Comparison of ENCODE assay signal across 19 mouse cellular contexts in the genomic region with DNA sequence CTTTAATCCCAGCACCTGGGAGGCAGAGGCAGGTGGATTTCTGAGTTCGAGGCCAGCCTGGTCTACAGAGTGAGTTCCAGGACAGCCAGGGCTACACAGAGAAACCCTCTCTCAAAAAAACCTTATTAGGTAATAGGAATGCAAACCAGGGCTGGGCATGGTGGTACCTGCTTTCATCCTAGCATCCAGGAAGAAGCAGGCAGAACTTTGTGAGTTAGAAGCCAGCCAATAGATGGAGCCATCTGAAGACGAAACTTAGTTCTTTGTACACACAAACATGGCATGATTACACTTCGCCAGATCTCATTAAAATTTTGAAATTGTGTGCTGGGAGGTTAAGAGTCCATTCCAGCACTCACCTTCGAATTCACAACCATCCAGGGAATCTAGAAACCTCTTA. TPM values are rescaled to one million over a fixed set of nuclear protein-coding genes. Genes with fewer than 3 reads are reported as not detected.
A peak's percentile ranks its signal among the peaks of the same experiment; 100 is the strongest.
DNase-seq lines count a peak whose midpoint lies in the region; ATAC-seq and TF ChIP-seq lines count a peak whose summit lies in the region.
"Had no signal": no experiment of that assay in that cellular context is flagged by ENCODE, and none has a peak within 500 bp of the region (broad histone marks: within the 10 kb centered on the region; RNA-seq: fewer than 3 reads in every experiment).

No protein-coding gene starts in this region.

- peak; percentile 16; the same call in 1 of the 2 replicates for TF ChIP-seq POLR2A in CH12.LX (IDR thresholded peaks at IDR 0.05; ENCODE audit: low read depth, low read length)

- no peaks in the 10 kb centered on the region for H3K27me3 ChIP-seq in forebrain, embryonic 16.5 days (replicated peaks; ENCODE audit: control insufficient read depth, insufficient read depth, low read length)
- H3K27me3 ChIP-seq in forebrain, embryonic 14.5 days (replicated peaks; ENCODE audit: control insufficient read depth, insufficient read depth, low read length), result no peaks in the 10 kb centered on the region
- H3K27me3 ChIP-seq in CH12.LX (replicated peaks) (no peaks in the 10 kb centered on the region), Patski (peaks cover 7% of the 10 kb centered on the region)
- H3K27me3 ChIP-seq: limb, embryonic 15.5 days; neural tube, embryonic 13.5 days had no signal

- peak; percentile 50 for TF ChIP-seq CTCF in layer of hippocampus, adult 2 months (conservative IDR thresholded peaks at IDR 0.05)
- TF ChIP-seq CTCF in CH12.LX (conservative IDR thresholded peaks at IDR 0.05 in 1 of 2, IDR thresholded peaks at IDR 0.05 in 1 of 2; ENCODE audit: low read depth in 2 of 2, low read length in 2 of 2) (peak in 1 of 2 experiments; percentile 18; a peak in 1 of 4 replicates), Patski (IDR thresholded peaks at IDR 0.05) (no peak)

- no peak for TF ChIP-seq EP300 in CH12.LX (IDR thresholded peaks at IDR 0.05; ENCODE audit: low read length)

- in situ Hi-C loops in CH12.LX (cut with MboI; ENCODE audit: low pct_ligation_motif_present, low pct_unique_long_range_greater_than_20kb, low sequenced_read_pairs), result no loop called here
- in situ Hi-C loops in Patski (cut with MboI; ENCODE audit: low pct_unique_long_range_greater_than_20kb), result loop anchor here (5.0 to 25.0 kb wide), 4 partner anchors 86 to 618 kb away; a partner anchor contains a TSS

- no peak; the same call in 1 of the 2 replicates for TF ChIP-seq RAD21 in CH12.LX (IDR thresholded peaks at IDR 0.05; ENCODE audit: low read depth, low read length)

- no peak for DNase-seq in forebrain, embryonic 14.5 days (ENCODE audit: low spot score)
- no peak for DNase-seq in layer of hippocampus, adult 2 months (ENCODE audit: low spot score in 2 of 2)
- no peak for DNase-seq in layer of hippocampus, adult 9-11 months
- DNase-seq in CH12.LX (ENCODE audit: extremely low read depth), result no peak
- DNase-seq in Patski (ENCODE audit: low read depth, low spot score), result no peak
- no peak for DNase-seq in spleen, postnatal 36 days (ENCODE audit: low spot score in 2 of 2)
- DNase-seq in urinary bladder, postnatal 25 days (ENCODE audit: low spot score), result no peak
- DNase-seq: adrenal gland, postnatal 10 days; B cell, adult 2 months; gastrocnemius, postnatal 25 days; liver, postnatal 0 days; lung, postnatal 4 days; thymus, postnatal 36 days had no signal

- CTCF ChIA-PET in Patski (lab: Charles Lee), result interaction anchor here (1.1 to 1.3 kb wide), 3 partner anchors 15 to 89 kb away, joined by 3 read pairs; no protein-coding TSS in a partner anchor

- no peak overlapping the region for H3K4me3 ChIP-seq in forebrain, embryonic 16.5 days (replicated peaks; ENCODE audit: low read length)
- no peak overlapping the region for H3K4me3 ChIP-seq in forebrain, embryonic 14.5 days (ENCODE audit: low read depth, low read length)
- H3K4me3 ChIP-seq in layer of hippocampus, adult 2 months, result no peak overlapping the region
- H3K4me3 ChIP-seq in CH12.LX (replicated peaks in 1 of 3; ENCODE audit: low read depth in 2 of 3, low read length in 2 of 3, poor library complexity in 1 of 3), result no peak overlapping the region
- H3K4me3 ChIP-seq: erythroblast, embryonic 14.5 days; limb, embryonic 15.5 days; neural tube, embryonic 13.5 days had no signal

- ATAC-seq in forebrain, embryonic 16.5 days, result 0 out of 2 replicates have a peak, but pooled peaks have one; percentile 14
- ATAC-seq in forebrain, embryonic 14.5 days, result no peak
- peak; percentile 10 for ATAC-seq in Patski
- ATAC-seq: activated CD4-positive, CD25-positive, alpha-beta regulatory T cell, adult 4 months; liver, postnatal 0 days had no signal

- no peaks in the 10 kb centered on the region for H3K9me3 ChIP-seq in forebrain, embryonic 16.5 days (ENCODE audit: control insufficient read depth, low read length)
- H3K9me3 ChIP-seq in forebrain, embryonic 14.5 days (replicated peaks; ENCODE audit: control insufficient read depth, low read length), result no peaks in the 10 kb centered on the region
- no peaks in the 10 kb centered on the region for H3K9me3 ChIP-seq in CH12.LX (replicated peaks; ENCODE audit: low read length)
- H3K9me3 ChIP-seq: limb, embryonic 15.5 days; neural tube, embryonic 13.5 days had no signal

- no peaks in the 10 kb centered on the region; the same call in 1 of the 2 replicates for H3K4me1 ChIP-seq in forebrain, embryonic 16.5 days (replicated peaks; ENCODE audit: control insufficient read depth, insufficient read depth, low read length)
- H3K4me1 ChIP-seq in forebrain, embryonic 14.5 days (ENCODE audit: control insufficient read depth, insufficient read depth, low read length), result no peaks in the 10 kb centered on the region
- H3K4me1 ChIP-seq in CH12.LX (ENCODE audit: control insufficient read depth in 1 of 2, insufficient read depth in 2 of 2), result no peaks in the 10 kb centered on the region
- H3K4me1 ChIP-seq: limb, embryonic 15.5 days; neural tube, embryonic 13.5 days had no signal

- no peaks in the 10 kb centered on the region for H3K79me2 ChIP-seq in CH12.LX (replicated peaks; ENCODE audit: control insufficient read depth, extremely low read depth, insufficient read depth, poor library complexity, severe bottlenecking)

- peaks cover 11% of the 10 kb centered on the region for H3K36me3 ChIP-seq in forebrain, embryonic 16.5 days (ENCODE audit: control insufficient read depth, insufficient read depth)
- H3K36me3 ChIP-seq in forebrain, embryonic 14.5 days (ENCODE audit: control insufficient read depth, insufficient read depth, low read length), result peaks cover 10% of the 10 kb centered on the region; the same call in 1 of the 2 replicates
- H3K36me3 ChIP-seq in CH12.LX (replicated peaks in 1 of 2; ENCODE audit: control insufficient read depth in 1 of 2, insufficient read depth in 1 of 2, low read length in 1 of 2), result peaks cover 3 to 23% of the 10 kb centered on the region in 2 experiments

- H3K9ac ChIP-seq in forebrain, embryonic 16.5 days (replicated peaks; ENCODE audit: low read depth, low read length), result no peak overlapping the region
- H3K9ac ChIP-seq in forebrain, embryonic 14.5 days (ENCODE audit: low read length), result no peak overlapping the region
- H3K9ac ChIP-seq in CH12.LX (ENCODE audit: insufficient read depth, low read depth), result no peak overlapping the region
- H3K9ac ChIP-seq: limb, embryonic 15.5 days; liver, postnatal 0 days; neural tube, embryonic 13.5 days had no signal

- WGBS in forebrain, embryonic 16.5 days, result 85% methylated on average over 4 of the region's 4 CpGs
- WGBS in forebrain, embryonic 14.5 days, result 87% methylated on average over 4 of the region's 4 CpGs

- POLR2A ChIA-PET in Patski (lab: Charles Lee), result interaction anchor here (0.8 to 0.9 kb wide), 2 partner anchors 10 kb away, joined by 3 read pairs; no protein-coding TSS in a partner anchor

- no peak overlapping the region for H3K4me2 ChIP-seq in forebrain, embryonic 16.5 days (ENCODE audit: low read length)
- H3K4me2 ChIP-seq in forebrain, embryonic 14.5 days (ENCODE audit: low read length), result no peak overlapping the region
- no peak overlapping the region for H3K4me2 ChIP-seq in CH12.LX (ENCODE audit: insufficient read depth, low read depth, poor library complexity, severe bottlenecking)
- H3K4me2 ChIP-seq: limb, embryonic 15.5 days; neural tube, embryonic 13.5 days had no signal

- H3K27ac ChIP-seq in forebrain, embryonic 16.5 days (ENCODE audit: low read length), result no peak overlapping the region
- no peak overlapping the region for H3K27ac ChIP-seq in forebrain, embryonic 14.5 days (ENCODE audit: low read depth, low read length)
- H3K27ac ChIP-seq in layer of hippocampus, adult 2 months, result no peak overlapping the region
- no peak overlapping the region for H3K27ac ChIP-seq in CH12.LX (ENCODE audit: insufficient read depth, low read depth)
- H3K27ac ChIP-seq: limb, embryonic 15.5 days; neural tube, embryonic 13.5 days had no signal

- dilution Hi-C loops in CH12.LX (cut with MboI; ENCODE audit: extremely low pct_ligation_motif_present, extremely low pct_unique_long_range_greater_than_20kb, low sequenced_read_pairs), result no loop called here

TF ChIP-seq in CH12.LX, 34 proteins besides CTCF, POLR2A, EP300 and RAD21:
- no peak for TF ChIP-seq UBTF (IDR thresholded peaks at IDR 0.05; ENCODE audit: low read depth, low read length)
- TF ChIP-seq SIN3A (IDR thresholded peaks at IDR 0.05; ENCODE audit: low read length), result no peak
- no peak for TF ChIP-seq MXI1 (IDR thresholded peaks at IDR 0.05; ENCODE audit: low read depth, low read length)
- TF ChIP-seq MEF2A (IDR thresholded peaks at IDR 0.05; ENCODE audit: borderline replicate concordance, low read depth, low read length), result no peak
- no peak for TF ChIP-seq CHD1 (IDR thresholded peaks at IDR 0.05; ENCODE audit: low read depth, low read length)
- TF ChIP-seq MAFK (IDR thresholded peaks at IDR 0.05; ENCODE audit: insufficient replicate concordance, low read length), result no peak

RNA-seq across cellular contexts. Expression of a gene that starts 10.9 kb away (rescaled TPM):
- polyA plus RNA-seq in forebrain, embryonic 16.5 days (2015; fragmentation: Nextera tagmentation; extraction: Ambion mirVana), result 20.1 and 23.8 TPM in 2 replicates
- polyA plus RNA-seq in forebrain, embryonic 14.5 days (2014; fragmentation: Nextera tagmentation; extraction: Ambion mirVana), result 25.9 and 27.5 TPM in 2 replicates
- total RNA-seq in layer of hippocampus, adult 2 months (2021), result 10 to 100 TPM; 41.2 to 47.2 TPM
- total RNA-seq in CH12.LX (2012; rRNA removed), result 39.1 and 48.5 TPM in 2 replicates
- 99.7 and 105 TPM in 2 replicates for total RNA-seq in CH12.LX (2014; rRNA removed)
- 66.2 and 68.5 TPM in 2 replicates for polyA plus RNA-seq in CH12.LX (2012; ENCODE audit: insufficient read length, low read depth)
- 9.8 TPM for polyA plus RNA-seq in Patski (2021)
- total RNA-seq: hematopoietic stem cell, adult 5-6 weeks had no signal
